ENCODE assay signal across 26 mouse cellular contexts in genomic region chr11:89035552-89035951, GRCm38 (mm10). TPM values are rescaled to one million over a fixed set of nuclear protein-coding genes. Genes with fewer than 3 reads are reported as not detected.
"Had no signal": no experiment of that assay in that cellular context is flagged by ENCODE, and none has a peak within 500 bp of the region (broad histone marks: within the 10 kb centered on the region; RNA-seq: fewer than 3 reads in every experiment).

No protein-coding gene starts in this region.

- ATAC-seq: inflammation-experienced regulatory T-cells, adult 6 months; intestine, embryonic 16.5 days had no signal

- H3K4me1 ChIP-seq: limb, embryonic 10.5 days; limb, embryonic 13.5 days; liver, embryonic 13.5 days; neural tube, embryonic 12.5 days; neural tube, embryonic 15.5 days had no signal

- H3K27ac ChIP-seq: limb, embryonic 10.5 days; limb, embryonic 13.5 days; liver, embryonic 13.5 days; macrophage; neural tube, embryonic 12.5 days; neural tube, embryonic 15.5 days had no signal

- H3K4me3 ChIP-seq: limb, embryonic 10.5 days; limb, embryonic 13.5 days; liver, embryonic 13.5 days; neural tube, embryonic 12.5 days; neural tube, embryonic 15.5 days had no signal

- H3K9me3 ChIP-seq: limb, embryonic 10.5 days; limb, embryonic 13.5 days; liver, embryonic 13.5 days; neural tube, embryonic 12.5 days; neural tube, embryonic 15.5 days had no signal

- DNase-seq: kidney, adult 18-20 months; kidney, adult 9 months; kidney, postnatal 14 days; kidney, postnatal 4 days; liver; liver, embryonic 13.5 days; midbrain, embryonic 14.5 days; retina, postnatal 1 day; right cerebral cortex, postnatal 25 days; thymus, adult 18-20 months; thymus, postnatal 36 days had no signal

- H3K27me3 ChIP-seq: limb, embryonic 13.5 days; liver, embryonic 13.5 days; neural tube, embryonic 12.5 days; neural tube, embryonic 15.5 days had no signal

- H3K4me2 ChIP-seq: limb, embryonic 13.5 days; liver, embryonic 13.5 days; midbrain, embryonic 11.5 days; neural tube, embryonic 12.5 days; neural tube, embryonic 15.5 days had no signal

- H3K9ac ChIP-seq: limb, embryonic 13.5 days; liver, embryonic 13.5 days; neural tube, embryonic 12.5 days; neural tube, embryonic 15.5 days had no signal

RNA-seq across cellular contexts. Expression of gene Gm525, which starts 38.1 kb away (rescaled TPM):
- total RNA-seq: layer of hippocampus, adult 18-20 months; layer of hippocampus, postnatal 14 days; left cerebral cortex, adult 18-20 months; left cerebral cortex, postnatal 25 days; megakaryocyte-erythroid progenitor cell, adult 5-6 weeks; midbrain, postnatal 0 days had no signal
- polyA plus RNA-seq: inflammation-experienced regulatory T-cells, adult 6 months; limb, embryonic 10.5 days; liver, embryonic 13.5 days; macrophage; midbrain, embryonic 11.5 days; midbrain, embryonic 14.5 days; neural tube, embryonic 12.5 days; neural tube, embryonic 15.5 days; spleen, adult 2 months had no signal
